Mouse (Mus musculus): ENCODE measurements around the gene Ccdc80. TPM values are rescaled to one million over a fixed set of nuclear protein-coding genes. Genes with fewer than 3 reads are reported as not detected.

The Ccdc80 gene
- total RNA-seq, 2 experiments from 2014 or later: 67.2 to 85.5 TPM

Other genes with a start within 250 kb of the Ccdc80 start
- not detected for gene Cd200r2, start 226.3 kb upstream of the Ccdc80 start, total RNA-seq (2021)
- under 1 TPM in 1 of 2 experiments, not detected in 1; 0.25 TPM for gene Cd200r3, start 149.7 kb upstream of the Ccdc80 start, total RNA-seq (2021)
- gene Slc35a5, start 65.3 kb downstream of the Ccdc80 start, total RNA-seq (2021): 1 to 10 TPM; 5.5 to 6.7 TPM
- gene Atg3, start 65.4 kb downstream of the Ccdc80 start, total RNA-seq (2021): 10 to 100 TPM; 19.0 to 20.8 TPM
- under 1 TPM; 0.16 to 0.18 TPM for gene Btla, start 130.9 kb downstream of the Ccdc80 start, total RNA-seq (2021)

Data from gastrocnemius, postnatal 14 days (tissue).